Mouse (Mus musculus): ENCODE results near the gene Tmem54. TPM values are rescaled to one million over a fixed set of nuclear protein-coding genes. Genes with fewer than 3 reads are reported as not detected.

Tmem54 gene
- polyA plus RNA-seq, 1 experiment, result 1.8 TPM

DNA sequence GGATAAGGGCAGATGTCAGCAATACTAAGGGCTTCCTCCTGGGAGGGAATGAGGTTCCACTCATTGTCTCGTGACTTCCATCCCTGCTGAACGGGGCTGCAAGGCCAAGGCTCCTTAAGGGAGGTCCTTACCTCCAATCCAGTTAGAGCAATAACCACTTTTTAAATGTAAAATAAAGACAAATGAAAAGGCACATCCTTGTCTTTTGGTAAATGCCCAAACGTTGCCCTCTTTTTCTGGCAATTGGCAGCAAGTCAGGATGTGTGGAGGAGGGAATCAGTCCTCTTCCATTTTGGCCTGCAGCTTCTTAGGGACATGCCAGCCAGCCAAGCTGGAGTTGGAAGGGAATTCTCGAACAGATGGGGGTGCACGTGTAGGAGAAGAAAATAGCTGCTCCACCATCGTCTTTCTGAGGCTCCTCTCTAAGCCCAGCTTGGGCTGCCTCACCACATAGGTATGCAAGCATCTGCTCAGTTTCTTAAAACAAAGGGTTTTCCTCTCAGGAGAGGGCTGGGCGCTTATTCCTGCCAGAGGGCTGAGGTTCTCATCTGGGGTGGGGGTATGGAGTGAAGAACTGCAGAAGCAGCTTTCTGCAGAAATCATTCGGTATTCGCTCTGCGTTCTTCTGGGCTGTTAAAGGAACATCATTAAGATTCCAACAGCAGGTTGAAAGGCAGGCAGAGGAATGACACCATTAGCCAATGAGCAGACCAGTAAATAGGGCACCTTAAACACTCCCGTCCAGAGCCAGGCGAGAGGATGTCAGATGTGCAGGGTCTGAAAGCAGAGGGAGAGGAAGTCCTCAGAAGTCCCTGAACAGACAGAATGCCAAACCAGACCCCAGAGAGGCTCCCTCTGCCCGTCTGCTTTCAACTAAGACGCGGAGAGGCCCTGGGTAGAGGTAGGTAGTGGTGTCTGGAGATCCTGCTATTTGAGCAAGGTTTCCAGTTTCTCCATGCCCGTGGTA, 39.3 kb downstream of the Tmem54 start:
- TF ChIP-seq POLR2A (IDR thresholded peaks at IDR 0.05; ENCODE audit: borderline replicate concordance, control insufficient read depth, low read depth, low read length) (no peak), CTCF (IDR thresholded peaks at IDR 0.05; ENCODE audit: control insufficient read depth, insufficient read depth, low read length) (no peak)
- WGBS, result 81% methylated on average over 16 of the region's 16 CpGs
- H3K4me3 ChIP-seq (replicated peaks; ENCODE audit: control insufficient read depth, low read depth, low read length), result no peak overlapping the region

DNA sequence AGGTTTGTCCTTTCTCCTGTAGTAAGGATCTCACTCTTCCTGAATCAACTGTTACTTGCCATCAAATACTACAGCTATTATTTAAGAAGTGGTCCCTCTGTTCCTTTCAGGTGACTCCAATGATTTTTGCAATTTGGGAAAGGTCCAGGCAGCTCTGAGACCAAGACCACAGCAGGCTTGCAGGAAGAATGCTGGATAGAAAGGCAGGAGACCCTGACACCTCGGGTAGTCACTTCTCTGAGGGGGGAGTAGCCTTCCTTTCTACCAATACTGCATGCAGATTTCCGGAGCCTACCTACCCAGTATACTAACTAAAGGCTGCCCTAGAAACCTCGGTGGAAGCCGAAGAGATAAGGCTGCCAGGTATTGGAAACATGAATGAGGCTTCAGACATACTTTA, 40.1 kb downstream of the Tmem54 start:
- no peak overlapping the region for H3K4me3 ChIP-seq (replicated peaks; ENCODE audit: control insufficient read depth, low read depth, low read length)
- WGBS, result 73% methylated on average over 4 of the region's 4 CpGs
- no peak for TF ChIP-seq POLR2A (IDR thresholded peaks at IDR 0.05; ENCODE audit: borderline replicate concordance, control insufficient read depth, low read depth, low read length)
- no peak for TF ChIP-seq CTCF (IDR thresholded peaks at IDR 0.05; ENCODE audit: control insufficient read depth, insufficient read depth, low read length)
- no peak overlapping the region for H3K27ac ChIP-seq (ENCODE audit: control insufficient read depth, insufficient read depth, low read depth, low read length, poor library complexity)
- no peaks in the 10 kb centered on the region for H3K4me1 ChIP-seq (ENCODE audit: control insufficient read depth, insufficient read depth, low read length)

More for the DNA sequence above, 39.3 kb downstream of the Tmem54 start:
- H3K27ac ChIP-seq (ENCODE audit: control insufficient read depth, insufficient read depth, low read depth, low read length, poor library complexity), result no peak overlapping the region
- no peaks in the 10 kb centered on the region for H3K4me1 ChIP-seq (ENCODE audit: control insufficient read depth, insufficient read depth, low read length)

DNA sequence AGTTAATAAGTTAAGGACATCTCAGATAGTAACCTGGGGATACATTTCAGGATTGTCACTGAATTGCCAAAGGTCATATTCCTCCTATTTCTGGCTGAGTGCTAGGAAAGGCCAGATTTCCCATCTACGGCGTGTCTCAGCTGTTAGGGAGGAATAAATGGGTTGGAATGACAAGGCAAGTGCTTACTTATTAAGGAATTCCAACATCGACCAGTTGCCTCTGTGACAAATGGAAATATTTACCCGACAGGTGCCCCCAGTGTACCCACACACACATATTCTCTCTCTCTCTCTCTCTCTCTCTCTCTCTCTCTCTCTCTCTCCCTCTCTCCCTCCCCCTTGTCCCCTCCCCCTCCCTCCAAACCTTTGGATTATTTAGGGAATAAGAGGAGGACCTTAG, 40.6 kb downstream of the Tmem54 start:
- WGBS, result 85% methylated on average over 4 of the region's 4 CpGs
- H3K4me1 ChIP-seq (ENCODE audit: control insufficient read depth, insufficient read depth, low read length), result no peaks in the 10 kb centered on the region
- no peak overlapping the region for H3K27ac ChIP-seq (ENCODE audit: control insufficient read depth, insufficient read depth, low read depth, low read length, poor library complexity)
- TF ChIP-seq POLR2A (IDR thresholded peaks at IDR 0.05; ENCODE audit: borderline replicate concordance, control insufficient read depth, low read depth, low read length) (no peak), CTCF (IDR thresholded peaks at IDR 0.05; ENCODE audit: control insufficient read depth, insufficient read depth, low read length) (no peak)
- H3K4me3 ChIP-seq (replicated peaks; ENCODE audit: control insufficient read depth, low read depth, low read length), result no peak overlapping the region

DNA sequence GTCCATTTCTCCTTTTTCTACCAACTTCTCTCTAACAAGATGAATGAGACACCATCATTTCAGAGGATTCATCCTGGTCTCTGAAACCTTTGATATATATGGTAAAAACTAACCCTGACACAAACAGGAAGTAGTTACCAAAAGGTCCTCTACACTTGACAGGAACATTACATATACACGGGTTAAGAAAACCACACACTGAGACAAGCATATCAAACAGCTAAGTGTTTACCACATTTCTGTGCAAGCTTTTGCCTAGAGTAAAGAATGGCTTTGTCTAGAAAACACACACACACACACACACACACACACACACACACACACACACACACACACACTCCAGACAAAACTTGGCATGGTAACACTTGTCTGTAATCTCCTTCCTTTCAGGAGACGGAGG, 41.0 kb downstream of the Tmem54 start:
- Histone ChIP-seq H3K27ac (ENCODE audit: control insufficient read depth, insufficient read depth, low read depth, low read length, poor library complexity) (no peak overlapping the region), H3K4me3 (replicated peaks; ENCODE audit: control insufficient read depth, low read depth, low read length) (no peak overlapping the region), H3K4me1 (ENCODE audit: control insufficient read depth, insufficient read depth, low read length) (no peaks in the 10 kb centered on the region)
- TF ChIP-seq POLR2A (IDR thresholded peaks at IDR 0.05; ENCODE audit: borderline replicate concordance, control insufficient read depth, low read depth, low read length) (no peak), CTCF (IDR thresholded peaks at IDR 0.05; ENCODE audit: control insufficient read depth, insufficient read depth, low read length) (no peak)
- 13% methylated on average over 2 of the region's 2 CpGs for WGBS

DNA sequence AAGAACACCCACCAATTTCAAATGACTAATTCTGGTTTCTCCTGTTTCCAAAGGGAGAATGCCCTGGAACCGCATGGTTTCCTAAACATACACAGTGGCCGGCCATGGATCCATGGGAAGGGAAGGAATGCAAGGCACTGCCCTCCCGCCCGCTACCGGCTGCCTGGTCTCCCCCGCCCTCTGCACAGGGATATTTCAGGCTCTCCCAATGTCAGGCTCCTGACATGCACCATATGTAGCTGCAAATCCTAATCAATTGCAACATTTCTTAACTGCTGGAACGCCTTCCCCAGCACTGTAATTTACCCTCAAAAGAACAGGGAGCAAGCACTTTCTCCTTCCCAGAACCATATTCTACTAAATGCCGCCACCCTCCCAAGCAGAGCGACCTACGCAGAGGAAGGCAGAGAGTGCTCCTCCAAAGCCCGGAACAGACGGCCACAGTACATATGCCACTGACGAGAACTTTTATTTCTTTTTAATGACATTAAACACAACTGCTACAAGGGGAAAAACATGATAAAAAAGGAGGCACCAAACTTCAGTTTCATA, 42.3 kb downstream of the Tmem54 start:
- Histone ChIP-seq H3K4me3 (replicated peaks; ENCODE audit: control insufficient read depth, low read depth, low read length) (no peak overlapping the region), H3K4me1 (ENCODE audit: control insufficient read depth, insufficient read depth, low read length) (no peaks in the 10 kb centered on the region), H3K27ac (ENCODE audit: control insufficient read depth, insufficient read depth, low read depth, low read length, poor library complexity) (no peak overlapping the region)
- 92% methylated on average over 13 of the region's 13 CpGs for WGBS
- no peak for TF ChIP-seq POLR2A (IDR thresholded peaks at IDR 0.05; ENCODE audit: borderline replicate concordance, control insufficient read depth, low read depth, low read length)
- no peak for TF ChIP-seq CTCF (IDR thresholded peaks at IDR 0.05; ENCODE audit: control insufficient read depth, insufficient read depth, low read length)

DNA sequence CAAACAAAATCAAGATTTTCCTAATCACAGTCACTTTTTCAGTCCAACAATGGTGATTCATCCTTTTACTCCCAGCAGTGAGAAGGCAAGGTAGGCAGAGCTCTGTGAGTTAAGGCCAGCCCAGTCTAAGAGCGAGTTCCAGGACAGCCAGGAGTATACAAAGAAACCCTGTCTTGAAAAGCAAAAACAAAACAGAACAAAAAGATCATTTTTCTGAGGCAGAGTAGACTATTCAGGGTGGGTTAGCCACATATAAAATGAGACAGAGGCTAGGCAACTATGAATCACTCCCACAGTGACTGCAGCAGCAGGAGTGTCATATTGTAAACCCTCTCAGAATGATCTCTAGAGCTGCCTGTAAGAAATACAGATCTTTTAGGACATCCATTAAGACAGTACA, 44.0 kb downstream of the Tmem54 start:
- 93% methylated on average over 1 of the region's 1 CpGs for WGBS
- Histone ChIP-seq H3K27ac (ENCODE audit: control insufficient read depth, insufficient read depth, low read depth, low read length, poor library complexity) (no peak overlapping the region), H3K4me3 (replicated peaks; ENCODE audit: control insufficient read depth, low read depth, low read length) (no peak overlapping the region), H3K4me1 (ENCODE audit: control insufficient read depth, insufficient read depth, low read length) (no peaks in the 10 kb centered on the region)
- TF ChIP-seq POLR2A (IDR thresholded peaks at IDR 0.05; ENCODE audit: borderline replicate concordance, control insufficient read depth, low read depth, low read length) (no peak), CTCF (IDR thresholded peaks at IDR 0.05; ENCODE audit: control insufficient read depth, insufficient read depth, low read length) (no peak)

DNA sequence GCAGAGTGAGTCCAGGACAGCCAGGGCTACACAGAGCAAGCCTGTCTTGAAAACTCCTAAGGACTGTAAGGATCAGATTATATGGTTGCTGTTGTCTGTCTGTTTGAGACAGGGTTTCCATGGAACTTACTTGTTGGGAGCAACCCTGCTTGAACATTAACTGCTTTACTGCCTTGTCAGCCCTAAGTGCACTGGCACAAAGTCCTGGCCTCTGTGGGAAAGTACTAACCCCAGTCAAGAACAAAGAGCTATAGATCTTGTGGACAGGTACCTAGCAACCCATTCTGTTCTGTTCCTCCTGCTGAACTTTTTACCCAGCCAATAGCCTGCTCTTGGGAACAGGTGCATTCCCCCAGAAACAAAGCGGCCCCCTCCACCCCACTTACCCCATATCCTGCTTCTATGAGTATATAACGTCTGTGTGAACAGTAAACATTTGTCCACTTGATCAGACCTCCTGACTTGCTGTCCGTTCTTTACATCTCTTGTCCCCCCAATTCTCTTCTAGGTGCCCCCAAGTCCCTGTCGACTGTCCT, 46.0 kb downstream of the Tmem54 start:
- Histone ChIP-seq H3K4me1 (ENCODE audit: control insufficient read depth, insufficient read depth, low read length) (no peaks in the 10 kb centered on the region), H3K4me3 (replicated peaks; ENCODE audit: control insufficient read depth, low read depth, low read length) (no peak overlapping the region), H3K27ac (ENCODE audit: control insufficient read depth, insufficient read depth, low read depth, low read length, poor library complexity) (no peak overlapping the region)
- TF ChIP-seq CTCF (IDR thresholded peaks at IDR 0.05; ENCODE audit: control insufficient read depth, insufficient read depth, low read length), result no peak
- WGBS, result 80% methylated on average over 4 of the region's 4 CpGs

DNA sequence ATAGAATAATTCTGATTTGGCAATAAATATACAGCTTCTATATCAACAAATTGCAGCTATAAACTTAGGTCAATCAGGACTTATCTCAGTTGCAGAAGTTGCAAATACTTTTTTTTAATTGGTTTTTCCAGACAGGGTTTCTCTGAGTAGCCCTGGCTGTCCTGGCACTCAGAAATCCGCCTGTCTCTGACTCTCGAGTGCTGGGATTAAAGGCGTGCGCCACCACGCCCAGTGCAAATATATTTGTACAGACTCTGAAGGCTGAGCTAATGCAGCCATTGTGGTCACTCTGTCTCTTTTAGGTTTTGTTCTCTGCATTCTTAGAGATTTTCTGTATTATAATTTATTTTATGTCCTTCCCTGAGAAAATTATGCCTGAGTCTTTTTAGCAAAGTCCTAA, 52.2 kb downstream of the Tmem54 start:
- Histone ChIP-seq H3K27ac (ENCODE audit: control insufficient read depth, insufficient read depth, low read depth, low read length, poor library complexity) (no peak overlapping the region), H3K4me3 (replicated peaks; ENCODE audit: control insufficient read depth, low read depth, low read length) (no peak overlapping the region), H3K4me1 (ENCODE audit: control insufficient read depth, insufficient read depth, low read length) (no peaks in the 10 kb centered on the region)
- TF ChIP-seq POLR2A (IDR thresholded peaks at IDR 0.05; ENCODE audit: borderline replicate concordance, control insufficient read depth, low read depth, low read length), result no peak
- no peak for TF ChIP-seq CTCF (IDR thresholded peaks at IDR 0.05; ENCODE audit: control insufficient read depth, insufficient read depth, low read length)
- WGBS, result 82% methylated on average over 5 of the region's 5 CpGs
